Mouse (Mus musculus): ENCODE measurements around the gene Lifr.
A peak's percentile ranks its signal among the peaks of the same experiment; 100 is the strongest.

Gene Lifr

GRCm38 (mm10) chr15:7154737-7155090 is 64.3 kb downstream of the Lifr start:
- DNase-seq (ENCODE audit: low read depth, low spot score): peak; percentile 40

DNA sequence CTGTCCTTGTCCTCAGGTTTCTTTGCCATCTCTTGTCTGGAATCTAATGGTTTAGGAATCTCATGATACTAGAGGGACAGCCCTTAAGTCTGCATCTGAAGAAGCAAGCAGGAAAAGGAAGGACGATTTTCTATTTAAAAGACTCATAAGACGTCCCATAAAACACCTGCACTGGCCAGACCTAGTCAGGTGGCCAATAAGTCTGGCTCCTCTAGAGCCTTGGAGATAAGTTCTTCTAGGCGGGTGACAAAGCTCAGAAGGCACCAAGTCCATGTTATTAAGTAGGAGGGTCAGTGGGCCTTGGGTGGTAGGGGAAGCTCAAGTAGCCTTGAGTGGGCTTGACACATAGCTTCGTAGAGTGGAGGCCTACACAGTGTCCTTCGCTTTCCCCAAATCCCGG is 67.2 kb downstream of the Lifr start:
- no peak for DNase-seq (ENCODE audit: low read depth, low spot score)

DNA sequence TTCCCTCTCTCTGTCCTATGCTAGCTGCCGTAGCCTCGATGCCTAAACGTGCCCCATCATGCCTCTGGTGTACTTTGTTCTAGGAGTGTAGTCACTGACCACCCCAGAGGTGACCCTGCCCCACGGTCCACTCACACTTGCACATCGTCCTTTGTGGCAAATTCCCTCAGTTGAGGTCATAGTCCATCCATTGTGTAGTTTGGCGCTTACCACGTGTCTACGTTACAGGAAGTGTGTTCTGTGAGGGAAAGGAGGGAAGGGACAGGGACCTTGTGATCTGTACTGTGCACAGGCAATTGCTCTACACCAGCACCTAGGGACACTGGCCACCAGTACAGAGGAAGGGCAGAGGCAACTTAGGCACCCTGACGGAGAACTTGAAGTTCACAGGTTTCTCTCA is 69.5 kb downstream of the Lifr start:
- no peak for DNase-seq (ENCODE audit: low read depth, low spot score)

- DNase-seq (ENCODE audit: low read depth, low spot score): no peak
Measured at GRCm38 (mm10) chr15:7160321-7160720, 69.9 kb downstream of the Lifr start.

- no peak for DNase-seq (ENCODE audit: low read depth, low spot score)
Measured at GRCm38 (mm10) chr15:7163851-7164250, 73.4 kb downstream of the Lifr start.

DNA sequence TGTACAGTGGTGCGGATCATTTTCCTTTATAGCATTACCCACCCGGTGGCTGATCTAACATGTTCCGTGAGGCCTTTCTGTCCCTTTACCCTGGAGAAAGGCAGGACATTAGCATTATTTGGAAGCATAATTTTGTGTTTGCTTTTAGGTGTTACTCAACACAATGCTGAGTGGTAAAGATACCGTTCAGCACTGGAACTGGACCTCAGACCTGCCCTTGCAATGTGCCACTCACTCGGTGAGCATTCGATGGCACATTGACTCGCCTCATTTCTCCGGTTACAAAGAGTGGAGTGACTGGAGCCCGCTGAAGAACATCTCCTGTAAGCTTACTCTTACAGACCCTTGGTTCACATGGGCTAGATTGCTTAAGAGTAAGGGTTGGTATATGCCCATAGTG is 76.3 kb downstream of the Lifr start:
- DNase-seq (ENCODE audit: low read depth, low spot score): no peak

- no peak for DNase-seq (ENCODE audit: low read depth, low spot score)
Measured at GRCm38 (mm10) chr15:7167238-7167905, 77.0 kb downstream of the Lifr start.

GRCm38 (mm10) chr15:7167906-7168532 is 77.6 kb downstream of the Lifr start:
- DNase-seq (ENCODE audit: low read depth, low spot score): no peak

- no peak for DNase-seq (ENCODE audit: low read depth, low spot score)
Measured at GRCm38 (mm10) chr15:7172875-7173274, 82.5 kb downstream of the Lifr start.

GRCm38 (mm10) chr15:7173346-7173745 is 82.9 kb downstream of the Lifr start:
- no peak for DNase-seq (ENCODE audit: low read depth, low spot score)

GRCm38 (mm10) chr15:7173776-7174175 is 83.4 kb downstream of the Lifr start:
- peak; percentile 26 for DNase-seq (ENCODE audit: low read depth, low spot score)

GRCm38 (mm10) chr15:7180576-7180975 is 90.2 kb downstream of the Lifr start:
- DNase-seq (ENCODE audit: low read depth, low spot score): no peak

DNA sequence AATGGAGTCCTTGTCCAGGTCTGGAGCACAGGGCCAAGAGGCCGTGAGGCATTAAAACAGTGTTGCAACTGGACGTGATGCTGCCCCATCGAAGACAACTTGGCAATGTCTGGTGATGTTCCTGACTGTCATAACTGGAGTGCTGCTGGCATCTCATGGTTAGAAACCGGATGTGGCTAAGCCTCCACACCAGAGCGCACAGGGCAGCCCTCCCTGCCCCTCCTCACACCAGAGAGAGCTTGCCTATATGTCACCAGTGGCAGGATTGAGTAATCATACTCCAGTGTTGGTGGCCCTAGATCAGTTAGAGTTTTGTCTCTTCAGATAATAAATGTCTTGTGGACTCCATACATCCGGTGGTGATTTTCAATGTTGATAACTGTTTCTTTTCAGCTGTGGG is 97.3 kb downstream of the Lifr start:
- DNase-seq (ENCODE audit: low read depth, low spot score): no peak

DNA sequence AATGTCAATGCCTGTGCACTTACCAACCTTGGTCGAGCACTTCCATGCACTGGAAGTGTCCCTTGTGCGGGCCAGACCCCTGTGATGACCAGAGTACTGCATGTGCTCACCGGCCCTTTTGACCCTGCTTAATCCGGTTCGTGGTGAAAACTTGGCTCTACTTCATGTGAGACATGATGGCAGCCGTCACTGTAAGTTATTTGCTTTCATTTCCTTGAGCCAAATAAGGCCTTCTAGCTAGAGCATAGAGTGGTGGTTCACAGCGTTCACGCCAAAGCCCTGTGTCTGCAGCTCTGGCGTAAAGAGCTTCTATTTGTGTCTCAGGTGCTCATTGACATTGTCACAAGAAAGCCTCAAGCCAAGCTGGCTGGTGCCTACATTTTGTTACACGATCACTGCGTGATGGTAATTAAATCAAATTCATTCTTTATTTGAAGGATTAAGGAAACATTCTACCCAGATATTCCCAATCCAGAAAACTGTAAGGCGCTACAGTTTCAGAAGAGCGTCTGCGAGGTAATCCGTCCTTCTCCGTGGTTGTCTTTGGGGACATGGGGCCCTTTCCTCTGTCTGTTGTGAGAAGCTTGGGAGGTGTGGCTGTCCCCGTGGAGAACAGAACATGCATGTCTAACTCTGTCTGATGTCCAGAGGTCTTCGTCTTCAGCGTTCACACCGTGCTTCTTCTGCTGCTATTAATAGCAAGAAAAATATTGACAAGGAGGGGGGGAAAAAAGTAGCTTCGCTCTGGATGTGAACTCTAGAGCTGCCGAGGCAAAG is 99.5 kb downstream of the Lifr start:
- no peak for DNase-seq (ENCODE audit: low read depth, low spot score)

DNA sequence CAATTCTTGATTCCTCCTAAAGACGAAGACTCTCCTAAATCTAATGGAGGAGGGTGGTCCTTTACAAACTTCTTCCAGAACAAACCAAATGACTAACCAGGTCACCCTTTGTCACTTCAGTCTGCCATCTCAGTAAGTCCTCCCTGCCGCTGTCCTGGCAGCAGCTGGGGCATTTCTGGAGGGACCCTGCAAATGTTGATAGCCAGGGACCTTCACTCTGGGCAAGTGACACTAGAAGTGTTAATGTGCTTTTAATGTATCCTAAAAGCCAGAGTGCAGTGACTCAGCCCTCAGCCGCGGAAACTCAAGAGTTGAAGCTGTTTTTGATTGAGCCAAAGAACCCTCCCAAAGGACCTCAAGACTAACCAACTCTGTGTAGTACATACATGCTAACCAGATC is 100.7 kb downstream of the Lifr start:
- no peak for DNase-seq (ENCODE audit: low read depth, low spot score)

DNA sequence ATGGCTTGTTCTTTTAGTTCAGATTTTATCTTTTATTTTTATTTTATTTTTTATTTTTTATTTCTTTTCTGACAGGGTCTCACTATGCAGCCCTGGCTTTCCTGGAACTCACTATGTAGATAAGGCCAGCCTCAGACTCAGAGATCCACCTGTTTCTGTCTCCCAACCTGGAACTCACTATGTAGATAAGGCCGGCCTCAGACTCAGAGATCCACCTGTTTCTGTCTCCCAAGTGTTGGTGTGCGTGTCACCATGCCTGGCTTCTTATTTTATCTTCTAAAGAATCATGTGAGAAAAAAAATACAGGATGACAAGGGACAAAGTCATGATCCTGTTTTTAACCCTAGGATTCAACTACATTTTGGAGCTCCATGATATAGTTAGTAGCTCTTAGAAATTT is 102.2 kb downstream of the Lifr start:
- DNase-seq (ENCODE audit: low read depth, low spot score): no peak

- no peak for DNase-seq (ENCODE audit: low read depth, low spot score)
Measured at GRCm38 (mm10) chr15:7194147-7194720, 103.8 kb downstream of the Lifr start.

- no peak for DNase-seq (ENCODE audit: low read depth, low spot score)
Measured at GRCm38 (mm10) chr15:7194748-7195221, 104.4 kb downstream of the Lifr start.

DNA sequence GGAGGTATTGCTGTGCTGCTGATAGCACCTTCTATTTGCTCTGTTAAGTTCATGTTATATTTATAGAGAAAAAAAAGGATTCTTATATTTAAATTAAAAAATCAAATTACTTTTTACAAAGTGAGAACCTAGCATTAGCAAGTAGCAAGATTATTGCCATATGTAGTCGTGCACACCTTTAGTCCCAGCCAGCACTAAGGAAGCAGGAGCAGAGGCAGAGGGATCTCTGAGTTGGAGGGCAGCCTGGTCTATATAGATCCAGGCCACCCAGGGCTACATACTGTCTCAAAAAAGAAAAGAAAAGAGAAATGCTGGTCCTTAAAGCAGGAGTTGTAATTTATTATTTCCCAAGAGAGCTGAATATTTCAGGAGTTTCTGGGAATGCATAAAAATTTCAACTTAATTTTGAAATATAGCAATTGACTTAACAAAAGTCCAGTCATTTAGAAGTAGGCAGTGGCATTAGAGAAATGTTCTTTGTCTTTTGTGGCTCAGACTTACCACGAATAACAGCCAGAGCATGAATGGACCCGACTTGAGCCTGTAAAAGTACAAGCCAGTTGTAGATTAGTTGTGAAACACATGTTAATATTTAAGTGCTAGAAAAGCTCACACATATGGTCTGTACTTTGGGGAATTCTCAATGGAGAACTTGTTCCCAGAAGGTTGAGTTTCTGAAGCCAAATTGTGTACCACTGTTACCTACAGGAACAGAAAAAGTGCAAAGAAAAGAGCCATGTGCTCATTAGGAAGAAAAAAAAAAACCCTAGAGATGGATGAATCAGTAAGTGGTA is 107.4 kb downstream of the Lifr start:
- no peak for DNase-seq (ENCODE audit: low read depth, low spot score)

GRCm38 (mm10) chr15:7198816-7199215 is 108.4 kb downstream of the Lifr start:
- no peak for DNase-seq (ENCODE audit: low read depth, low spot score)

DNA sequence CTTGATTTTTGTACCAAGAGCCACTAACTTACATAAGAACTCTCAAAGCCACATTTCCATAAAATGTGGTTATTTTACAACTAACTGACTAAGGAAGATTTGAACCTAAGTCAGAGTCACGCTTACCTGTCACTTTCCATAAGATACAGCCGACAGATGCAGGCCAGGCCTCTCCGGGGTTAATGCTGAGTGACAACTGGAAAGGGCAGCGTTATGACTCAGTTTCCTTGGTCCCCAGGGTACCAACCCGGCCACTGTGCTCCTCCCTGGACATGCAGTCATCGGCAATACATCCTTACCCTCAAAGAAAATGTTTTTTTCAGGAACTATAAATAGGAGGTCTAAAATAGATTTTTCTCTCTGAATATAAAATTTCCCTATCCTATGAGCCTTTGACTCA is 109.9 kb downstream of the Lifr start:
- DNase-seq (ENCODE audit: low read depth, low spot score): peak; percentile 70

Data from 3T3-L1 (cell line).